Mouse (Mus musculus) megakaryocyte, embryonic 14.5 days (primary cell): ENCODE measurements around the gene Kpnb1.

ENCODE experiments used
- FLI1 ChIP-seq: IDR thresholded peaks from 2 replicates; pipeline ENCODE4 v1.6.1; 2012; ENCODE audit warnings: low read length, inconsistent platforms, mixed read lengths
- GATA1 ChIP-seq: IDR thresholded peaks from 3 replicates; pipeline ENCODE4 v1.6.1; 2012; ENCODE audit warnings: mixed read lengths, low read length, inconsistent platforms, borderline replicate concordance

- no peak for TF ChIP-seq GATA1
- TF ChIP-seq FLI1, result no peak
Observed at GRCm38 (mm10) chr11:97151343-97151801, 36.3 kb downstream of the Kpnb1 start, which contains the start of gene Tbkbp1.
